Mouse (Mus musculus): ENCODE data around the gene Tmem260. TPM values are rescaled to one million over a fixed set of nuclear protein-coding genes. Genes with fewer than 3 reads are reported as not detected.
"Not testable (repeated sequence)": the region's sequence is repeated elsewhere in the genome, so short reads cannot be mapped to it uniquely, and the experiment has no call there.

Gene Tmem260
- polyA plus RNA-seq, 1 experiment from 2014 or later, result 18.3 TPM

- Histone ChIP-seq H3K27me3 (no peaks in the 10 kb centered on the region), H3K36me3 (peaks cover 12% of the 10 kb centered on the region; the same call in 1 of the 2 replicates), H3K9me3 (no peaks in the 10 kb centered on the region), H3K4me3 (no peak overlapping the region), H3K4me2 (replicated peaks) (no peak overlapping the region), H3K4me1 (no peaks in the 10 kb centered on the region), H3K27ac (replicated peaks) (no peak overlapping the region), H3K9ac (replicated peaks) (no peak overlapping the region)
- ATAC-seq (replicated peaks), result no peak
- WGBS, result 52% methylated on average over 12 of the region's 12 CpGs
Observed at GRCm38 (mm10) chr14:48456305-48457092, 10.6 kb downstream of the Tmem260 start.

GRCm38 (mm10) chr14:48457288-48457938 lies 11.5 kb downstream of the Tmem260 start:
- Histone ChIP-seq H3K9ac (replicated peaks) (no peak overlapping the region), H3K9me3 (no peaks in the 10 kb centered on the region), H3K4me3 (no peak overlapping the region), H3K27ac (replicated peaks) (no peak overlapping the region), H3K4me2 (replicated peaks) (no peak overlapping the region), H3K36me3 (peaks cover 9% of the 10 kb centered on the region; the same call in 1 of the 2 replicates), H3K27me3 (no peaks in the 10 kb centered on the region), H3K4me1 (no peaks in the 10 kb centered on the region)
- no peak for ATAC-seq (replicated peaks)
- WGBS, result 78% methylated on average over 16 of the region's 16 CpGs

- Histone ChIP-seq H3K36me3 (peaks cover 9% of the 10 kb centered on the region; the same call in 1 of the 2 replicates), H3K27ac (replicated peaks) (no peak overlapping the region), H3K9ac (replicated peaks) (no peak overlapping the region), H3K4me2 (replicated peaks) (no peak overlapping the region), H3K4me3 (no peak overlapping the region), H3K4me1 (no peaks in the 10 kb centered on the region), H3K27me3 (no peaks in the 10 kb centered on the region), H3K9me3 (no peaks in the 10 kb centered on the region)
- 93% methylated on average over 9 of the region's 9 CpGs for WGBS
- ATAC-seq (replicated peaks), result no peak
Observed at GRCm38 (mm10) chr14:48458901-48459300, 13.0 kb downstream of the Tmem260 start.

- no peaks in the 10 kb centered on the region for H3K9me3 ChIP-seq
- no peak overlapping the region for H3K9ac ChIP-seq (replicated peaks)
- H3K4me2 ChIP-seq (replicated peaks), result no peak overlapping the region
- H3K36me3 ChIP-seq, result no peaks in the 10 kb centered on the region; the same call in 1 of the 2 replicates
- H3K27ac ChIP-seq (replicated peaks), result no peak overlapping the region
- H3K27me3 ChIP-seq, result no peaks in the 10 kb centered on the region
- no peak overlapping the region for H3K4me3 ChIP-seq
- H3K4me1 ChIP-seq, result no peaks in the 10 kb centered on the region
- ATAC-seq (replicated peaks), result no peak
- WGBS, result 51% methylated on average over 7 of the region's 7 CpGs
Observed at GRCm38 (mm10) chr14:48468339-48468738, 22.4 kb downstream of the Tmem260 start.

- Histone ChIP-seq H3K9ac (replicated peaks) (no peak overlapping the region), H3K27ac (replicated peaks) (no peak overlapping the region), H3K9me3 (no peaks in the 10 kb centered on the region), H3K27me3 (no peaks in the 10 kb centered on the region), H3K4me3 (no peak overlapping the region), H3K4me1 (no peaks in the 10 kb centered on the region), H3K36me3 (no peaks in the 10 kb centered on the region; the same call in 1 of the 2 replicates), H3K4me2 (replicated peaks) (no peak overlapping the region)
- ATAC-seq (replicated peaks), result no peak
- 91% methylated on average over 10 of the region's 10 CpGs for WGBS
Observed at GRCm38 (mm10) chr14:48470742-48471487, 25.0 kb downstream of the Tmem260 start.

GRCm38 (mm10) chr14:48472179-48472578 lies 26.3 kb downstream of the Tmem260 start:
- 72% methylated on average over 9 of the region's 9 CpGs for WGBS

GRCm38 (mm10) chr14:48475370-48475769 lies 29.4 kb downstream of the Tmem260 start:
- H3K4me2 ChIP-seq (replicated peaks), result no peak overlapping the region
- peaks cover 17% of the 10 kb centered on the region for H3K36me3 ChIP-seq
- no peaks in the 10 kb centered on the region for H3K27me3 ChIP-seq
- H3K4me1 ChIP-seq, result no peaks in the 10 kb centered on the region
- no peak for ATAC-seq (replicated peaks)
- H3K4me3 ChIP-seq, result no peak overlapping the region
- WGBS, result 81% methylated on average over 1 of the region's 1 CpGs
- H3K9me3 ChIP-seq, result no peaks in the 10 kb centered on the region
- H3K9ac ChIP-seq (replicated peaks), result no peak overlapping the region
- no peak overlapping the region for H3K27ac ChIP-seq (replicated peaks)

More at GRCm38 (mm10) chr14:48472179-48472578, 26.3 kb downstream of the Tmem260 start:
- ATAC-seq (replicated peaks), result no peak
- Histone ChIP-seq H3K9me3 (no peaks in the 10 kb centered on the region), H3K27ac (replicated peaks) (no peak overlapping the region), H3K4me2 (replicated peaks) (no peak overlapping the region), H3K9ac (replicated peaks) (no peak overlapping the region), H3K4me3 (no peak overlapping the region), H3K27me3 (no peaks in the 10 kb centered on the region), H3K36me3 (peaks cover 3% of the 10 kb centered on the region), H3K4me1 (no peaks in the 10 kb centered on the region)

- not testable (repeated sequence) for H3K27me3 ChIP-seq; H3K9ac ChIP-seq (replicated peaks); H3K4me1 ChIP-seq; ATAC-seq (replicated peaks); H3K9me3 ChIP-seq; H3K4me3 ChIP-seq; H3K4me2 ChIP-seq (replicated peaks); H3K27ac ChIP-seq (replicated peaks)
- WGBS, result 71% methylated on average over 3 of the region's 3 CpGs
- H3K36me3 ChIP-seq, result peaks cover 17% of the 10 kb centered on the region
Observed at GRCm38 (mm10) chr14:48475834-48476233, 29.9 kb downstream of the Tmem260 start.

- Histone ChIP-seq H3K9me3 (no peaks in the 10 kb centered on the region), H3K9ac (replicated peaks) (no peak overlapping the region), H3K4me1 (no peaks in the 10 kb centered on the region), H3K36me3 (peaks cover 17% of the 10 kb centered on the region), H3K4me2 (replicated peaks) (no peak overlapping the region), H3K4me3 (no peak overlapping the region), H3K27me3 (no peaks in the 10 kb centered on the region), H3K27ac (replicated peaks) (no peak overlapping the region)
- 69% methylated on average over 8 of the region's 8 CpGs for WGBS
- ATAC-seq (replicated peaks), result no peak
Observed at GRCm38 (mm10) chr14:48476278-48476677, 30.4 kb downstream of the Tmem260 start.

GRCm38 (mm10) chr14:48481591-48481990 lies 35.7 kb downstream of the Tmem260 start:
- ATAC-seq (replicated peaks), result no peak
- Histone ChIP-seq H3K4me3 (no peak overlapping the region), H3K9ac (replicated peaks) (no peak overlapping the region), H3K27me3 (no peaks in the 10 kb centered on the region), H3K4me1 (peaks cover 7% of the 10 kb centered on the region; the same call in 1 of the 2 replicates), H3K4me2 (replicated peaks) (no peak overlapping the region), H3K27ac (replicated peaks) (no peak overlapping the region), H3K9me3 (no peaks in the 10 kb centered on the region), H3K36me3 (peaks cover 23% of the 10 kb centered on the region)
- 34% methylated on average over 7 of the region's 7 CpGs for WGBS

- Histone ChIP-seq H3K4me3 (no peak overlapping the region), H3K4me1 (peaks cover 7% of the 10 kb centered on the region; the same call in 1 of the 2 replicates), H3K4me2 (replicated peaks) (no peak overlapping the region), H3K9ac (replicated peaks) (no peak overlapping the region), H3K27ac (replicated peaks) (no peak overlapping the region), H3K27me3 (no peaks in the 10 kb centered on the region), H3K9me3 (no peaks in the 10 kb centered on the region), H3K36me3 (peaks cover 21% of the 10 kb centered on the region; the same call in 1 of the 2 replicates)
- no peak for ATAC-seq (replicated peaks)
- WGBS, result 86% methylated on average over 6 of the region's 6 CpGs
Observed at GRCm38 (mm10) chr14:48482762-48483161, 36.8 kb downstream of the Tmem260 start.

- no peaks in the 10 kb centered on the region for H3K9me3 ChIP-seq
- WGBS, result 27% methylated on average over 4 of the region's 4 CpGs
- no peak overlapping the region for H3K27ac ChIP-seq (replicated peaks)
- H3K4me1 ChIP-seq, result no peaks in the 10 kb centered on the region
- H3K4me3 ChIP-seq, result no peak overlapping the region
- no peak overlapping the region for H3K9ac ChIP-seq (replicated peaks)
- H3K4me2 ChIP-seq (replicated peaks), result no peak overlapping the region
- H3K36me3 ChIP-seq, result peaks cover 13% of the 10 kb centered on the region
- no peak for ATAC-seq (replicated peaks)
- H3K27me3 ChIP-seq, result no peaks in the 10 kb centered on the region
Observed at GRCm38 (mm10) chr14:48493896-48494295, 48.0 kb downstream of the Tmem260 start.
